Mouse (Mus musculus) urinary bladder, adult 18-20 months (tissue): ENCODE data around the gene Tjp1.

Experiments
- DNase-seq, 2 experiments: peaks; one replicate each; pipeline ENCODE4 v3.0.0; 2022; ENCODE audit warnings: low spot score in 2 of 2, mixed read lengths in 2 of 2

Gene Tjp1

GRCm38 (mm10) chr7:65431018-65431695, 96.4 kb downstream of the Tjp1 start:
- no peak for DNase-seq

DNA sequence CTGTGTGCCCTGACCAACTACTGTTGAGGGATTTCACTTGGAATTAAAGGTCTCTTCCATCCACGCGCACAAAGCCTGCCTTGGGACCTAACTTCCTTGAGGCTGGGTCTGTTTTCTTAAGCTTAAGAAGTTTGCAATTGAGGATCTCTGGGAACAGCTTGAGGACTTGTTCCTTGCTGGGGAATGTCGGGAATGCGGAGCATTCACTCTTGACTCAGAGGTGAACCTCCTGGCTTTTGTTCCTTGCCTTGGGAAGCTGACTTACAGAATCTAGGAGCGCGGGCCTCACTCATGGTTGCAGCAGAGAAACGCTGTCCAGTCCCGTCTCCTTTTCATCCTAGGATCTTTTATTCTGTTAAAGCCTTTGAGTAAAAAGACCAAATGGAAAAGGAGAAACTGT, 97.2 kb downstream of the Tjp1 start:
- no peak for DNase-seq

- peak in 1 of 2 experiments; percentile 34 for DNase-seq
Measured at GRCm38 (mm10) chr7:65424519-65424918, 103.1 kb downstream of the Tjp1 start.

DNA sequence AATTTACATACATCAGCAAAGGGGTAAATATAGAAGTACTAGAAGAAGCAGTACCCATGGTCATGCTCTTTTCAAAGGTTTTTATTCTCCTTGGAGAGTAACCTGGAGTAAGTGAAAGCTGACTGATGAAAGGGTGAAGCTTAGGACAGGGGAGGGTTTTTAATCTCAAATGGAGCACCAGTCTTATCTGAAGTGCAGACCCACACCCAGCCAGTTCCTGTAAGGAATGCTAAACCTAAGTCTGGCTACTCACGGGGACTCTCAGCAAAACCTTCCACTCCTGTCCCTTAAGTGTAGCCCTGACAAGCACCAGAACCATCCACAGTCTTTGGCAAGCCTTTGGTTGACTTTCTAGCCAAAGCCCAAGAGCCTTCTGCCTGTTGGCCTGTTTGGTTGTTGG, 105.1 kb downstream of the Tjp1 start:
- DNase-seq: no peak

GRCm38 (mm10) chr7:65421451-65421850, 106.1 kb downstream of the Tjp1 start:
- no peak for DNase-seq

DNA sequence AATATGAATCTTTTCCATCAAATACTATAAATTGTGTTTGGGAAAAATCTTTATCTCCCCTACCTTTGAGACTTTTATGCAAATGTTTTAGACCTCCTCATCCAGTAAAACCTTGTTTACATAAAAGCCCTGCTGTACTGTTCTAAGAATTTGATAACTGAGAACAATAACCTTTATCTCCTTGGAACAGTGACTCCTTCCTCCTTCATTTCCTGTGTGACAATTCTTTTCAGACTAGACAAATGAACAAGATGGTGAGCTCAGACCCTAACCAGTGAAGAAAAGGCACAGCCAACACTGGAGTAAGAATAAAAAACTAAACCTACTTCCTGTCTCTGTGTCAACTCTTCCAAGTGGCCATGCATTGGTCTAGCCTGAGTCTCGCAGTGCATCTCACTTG, 107.7 kb downstream of the Tjp1 start:
- DNase-seq: no peak

DNA sequence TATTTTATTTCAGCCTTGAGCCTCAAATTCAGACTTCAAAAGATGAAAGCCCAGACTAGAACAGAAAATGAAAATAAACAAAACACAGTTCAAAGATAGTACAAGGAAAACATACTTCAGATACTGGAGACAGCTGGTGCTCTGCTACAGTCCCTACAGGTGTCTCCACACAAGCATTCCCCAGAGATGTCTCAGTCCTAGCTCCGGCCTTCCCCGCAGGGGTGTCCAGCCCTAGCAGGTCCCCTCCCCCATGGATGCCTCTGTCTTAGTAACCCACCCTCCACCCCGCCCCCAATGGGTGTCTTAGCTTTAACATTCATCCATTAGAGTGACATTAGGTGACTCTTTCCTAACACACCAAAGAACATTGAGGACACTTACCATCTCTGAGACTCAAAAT, 108.6 kb downstream of the Tjp1 start:
- DNase-seq: no peak

DNA sequence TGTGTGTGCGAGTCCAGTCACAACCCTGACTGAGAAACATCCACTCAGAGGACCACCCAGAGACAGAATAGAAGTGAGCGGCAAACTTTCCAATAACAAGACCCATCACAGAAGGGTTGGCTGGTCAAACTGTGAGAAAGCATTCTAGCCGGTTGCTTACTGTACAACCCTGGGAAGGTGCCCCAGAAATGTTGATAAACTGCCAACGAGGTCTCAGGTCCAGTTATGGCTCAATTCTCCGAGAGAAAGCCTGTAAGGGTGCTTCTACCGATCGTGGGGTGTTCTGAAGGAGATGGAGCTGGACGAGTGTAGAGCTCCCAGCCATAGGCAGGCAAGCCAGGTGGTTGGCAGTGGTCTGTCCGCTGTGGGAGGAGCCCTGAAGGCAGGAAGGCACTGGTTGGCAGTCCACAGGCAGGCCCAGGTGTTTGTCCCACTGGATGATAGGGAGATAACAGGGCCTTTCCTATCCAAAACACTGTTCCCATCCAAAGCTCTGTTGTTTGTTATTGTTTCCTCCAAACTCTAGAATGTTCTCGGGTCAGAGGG, 109.1 kb downstream of the Tjp1 start:
- no peak for DNase-seq

DNA sequence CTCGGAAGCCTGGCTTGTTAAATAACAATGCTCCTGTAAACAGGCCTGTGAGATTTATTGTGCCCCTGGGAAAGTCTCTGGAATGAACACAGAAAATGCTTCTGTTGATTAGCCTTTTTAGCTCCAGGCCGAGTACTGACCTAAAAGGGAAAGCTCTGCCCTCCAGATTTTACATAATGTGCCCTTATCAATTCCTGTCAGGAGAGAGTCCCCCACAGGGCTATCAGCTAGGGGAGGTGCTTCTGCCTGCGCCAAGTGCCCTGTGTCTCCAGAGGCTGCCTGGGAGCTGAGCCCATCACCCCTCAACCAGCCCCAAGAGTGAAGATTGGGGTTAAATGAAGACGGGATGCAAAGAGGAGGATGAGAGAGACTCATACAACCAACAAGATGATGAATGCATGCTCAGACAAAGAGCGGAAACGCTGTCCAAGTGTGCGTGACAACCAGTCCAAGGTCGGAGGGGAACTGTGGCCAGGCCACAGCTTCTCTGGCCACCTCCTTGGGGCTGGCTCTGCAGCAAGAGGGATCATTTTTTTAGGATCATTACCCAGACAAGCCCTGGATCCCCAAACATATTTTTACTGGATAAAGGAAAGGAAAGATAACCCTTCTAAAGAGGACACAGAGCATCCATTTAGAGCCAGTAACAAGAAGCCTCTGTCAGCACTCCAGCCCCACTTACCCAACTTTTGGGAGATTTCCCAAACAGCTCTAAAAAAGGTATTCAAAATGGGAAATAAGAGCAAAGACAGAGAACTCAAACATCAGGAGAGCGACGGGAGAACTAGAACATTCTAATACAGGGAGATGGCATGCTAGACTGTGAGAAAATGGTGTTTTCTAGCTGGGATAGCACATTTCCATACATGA, 110.1 kb downstream of the Tjp1 start:
- DNase-seq: no peak

DNA sequence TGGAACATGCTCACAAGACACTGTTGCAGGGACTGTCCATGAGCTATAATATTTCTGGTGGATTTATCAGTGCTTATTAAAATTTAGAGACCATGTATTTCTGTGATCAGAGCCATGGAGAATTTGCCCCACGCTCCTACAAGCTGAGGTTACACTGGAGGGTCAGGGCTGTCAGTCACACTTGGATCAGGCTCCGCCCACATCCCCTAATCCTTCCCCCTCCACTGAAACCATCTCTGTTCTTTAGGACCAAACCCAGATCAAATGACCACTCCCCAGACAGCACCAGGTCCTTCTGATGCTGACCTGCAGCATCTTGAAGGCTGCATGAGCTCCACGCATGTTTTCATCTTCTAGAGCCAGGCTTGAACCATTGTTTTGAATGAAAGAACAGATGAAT, 111.1 kb downstream of the Tjp1 start:
- DNase-seq: no peak

DNA sequence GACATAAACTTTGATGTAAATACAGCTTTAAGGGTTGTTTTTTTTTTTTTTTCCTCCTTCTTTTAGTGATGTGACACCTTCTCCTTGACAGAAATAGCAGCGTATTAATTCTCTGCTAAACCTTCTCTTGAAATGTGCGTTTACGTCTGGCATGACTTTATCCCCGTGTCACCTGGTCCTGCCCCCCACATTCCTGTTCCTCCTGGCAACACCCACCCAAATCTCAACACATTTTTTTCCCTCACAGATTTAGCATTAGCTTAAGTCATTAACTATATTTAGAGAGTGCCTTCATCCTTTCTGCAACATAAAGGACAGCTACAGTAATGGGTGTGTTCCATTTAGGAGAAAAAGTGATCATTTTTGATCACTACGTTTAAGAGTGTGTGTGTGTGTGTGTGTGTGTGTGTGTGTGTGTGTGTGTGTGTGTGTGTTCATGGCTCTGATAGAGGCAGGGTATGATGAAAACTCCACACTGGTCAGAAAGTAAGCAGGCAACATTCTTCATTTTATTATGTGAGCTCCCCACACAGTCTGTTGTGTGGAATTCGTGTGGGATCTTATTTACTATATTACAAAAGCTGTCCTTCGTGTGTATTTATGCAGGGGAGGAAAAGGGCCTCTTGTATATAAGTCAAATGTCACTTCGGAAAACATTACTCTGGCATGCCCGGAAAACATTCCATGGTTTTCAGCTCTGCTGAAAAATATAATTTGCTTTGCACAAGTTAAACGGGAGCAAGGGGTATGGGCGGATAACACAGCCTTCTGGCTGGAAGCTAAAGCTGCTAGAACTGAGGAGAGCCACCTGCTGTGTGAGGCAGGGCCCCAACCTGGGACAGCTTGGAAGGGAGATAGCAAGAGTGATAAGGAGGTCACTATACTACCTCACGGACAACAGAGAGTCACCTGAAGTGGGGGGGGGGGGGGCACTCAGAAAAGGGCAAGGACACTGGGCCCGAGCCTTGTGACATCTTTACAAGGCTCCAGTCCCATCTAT, 113.3 kb downstream of the Tjp1 start:
- DNase-seq: no peak

DNA sequence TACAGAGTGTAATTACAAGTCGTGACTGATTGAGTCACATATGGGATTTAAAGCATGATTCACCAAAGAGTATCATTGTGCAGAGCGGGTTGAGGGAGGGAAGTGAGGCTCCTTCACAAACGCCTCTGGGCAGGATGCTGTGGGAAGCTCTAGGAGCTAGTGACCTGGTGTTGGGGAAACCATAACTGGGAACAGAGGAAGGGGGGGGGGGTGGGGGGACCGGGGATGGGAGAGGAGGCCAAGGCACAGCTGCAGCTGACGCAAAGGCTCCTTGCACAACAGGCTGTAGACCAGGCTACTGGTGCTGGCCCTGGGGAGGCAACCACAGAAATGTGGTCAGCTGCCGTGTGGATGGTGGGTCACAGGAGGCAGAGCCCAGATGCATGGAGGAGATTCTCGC, 116.9 kb downstream of the Tjp1 start:
- no peak for DNase-seq

DNA sequence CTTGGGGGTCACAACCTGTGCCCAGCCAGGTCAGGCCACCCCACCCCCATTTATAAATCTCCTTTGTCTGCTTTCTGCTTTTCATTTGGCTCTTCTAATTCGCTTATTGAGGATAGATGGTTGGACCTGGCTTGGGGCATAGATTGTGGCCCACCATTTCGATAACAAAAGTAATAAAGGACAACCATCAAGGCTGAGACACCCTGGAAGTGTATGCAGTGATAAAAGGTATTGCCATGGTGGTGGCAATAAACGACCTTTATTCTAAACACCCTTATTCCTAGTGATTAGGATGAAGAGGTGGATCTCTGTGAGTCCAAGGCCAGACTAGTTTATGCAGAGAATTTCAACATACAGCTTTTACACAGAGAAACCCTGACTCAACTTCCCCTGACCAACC, 121.2 kb downstream of the Tjp1 start:
- DNase-seq: no peak

GRCm38 (mm10) chr7:65402516-65402915, 125.1 kb downstream of the Tjp1 start:
- no peak for DNase-seq

DNA sequence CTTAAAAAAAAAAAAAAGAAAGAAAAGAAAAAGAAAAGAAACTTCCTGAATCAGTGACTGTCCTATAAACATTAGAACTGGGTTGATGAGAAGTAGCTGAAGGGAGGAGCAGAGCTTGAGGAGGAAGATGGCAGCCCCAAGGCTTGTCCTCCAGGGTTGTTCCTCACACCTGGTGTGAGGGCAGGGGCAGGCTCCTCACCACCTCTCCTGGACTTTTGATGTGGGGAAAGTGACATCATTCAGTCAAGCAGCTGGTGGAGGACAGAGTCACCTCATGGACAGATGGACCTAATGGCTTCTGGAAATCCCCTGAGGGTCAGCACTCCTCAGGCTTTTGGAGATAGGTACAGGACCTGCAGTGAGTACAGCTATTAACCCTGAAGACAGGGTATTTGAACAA, 126.0 kb downstream of the Tjp1 start:
- DNase-seq: no peak

- no peak for DNase-seq
Measured at GRCm38 (mm10) chr7:65395891-65396290, 131.7 kb downstream of the Tjp1 start.

DNA sequence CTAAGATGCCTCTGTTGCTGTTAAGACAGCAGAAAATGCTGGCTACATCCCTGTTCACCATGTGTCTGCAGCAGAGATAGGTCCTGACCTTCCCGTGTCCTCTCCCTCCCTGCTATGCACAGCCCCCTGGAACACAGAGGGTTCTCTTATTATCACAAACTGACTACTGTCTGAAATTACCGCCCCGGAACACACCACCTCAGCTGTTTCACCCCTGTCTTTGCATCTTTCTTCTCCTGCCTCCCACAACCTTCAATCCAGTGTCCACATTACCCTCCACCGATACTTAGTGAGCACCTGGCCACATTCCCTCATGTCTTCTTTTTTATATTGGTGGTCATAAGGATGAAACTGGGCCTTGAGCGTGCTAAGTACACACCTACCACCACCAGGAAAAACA, 132.4 kb downstream of the Tjp1 start:
- no peak for DNase-seq

- DNase-seq: no peak
Measured at GRCm38 (mm10) chr7:65394672-65395071, 132.9 kb downstream of the Tjp1 start.

DNA sequence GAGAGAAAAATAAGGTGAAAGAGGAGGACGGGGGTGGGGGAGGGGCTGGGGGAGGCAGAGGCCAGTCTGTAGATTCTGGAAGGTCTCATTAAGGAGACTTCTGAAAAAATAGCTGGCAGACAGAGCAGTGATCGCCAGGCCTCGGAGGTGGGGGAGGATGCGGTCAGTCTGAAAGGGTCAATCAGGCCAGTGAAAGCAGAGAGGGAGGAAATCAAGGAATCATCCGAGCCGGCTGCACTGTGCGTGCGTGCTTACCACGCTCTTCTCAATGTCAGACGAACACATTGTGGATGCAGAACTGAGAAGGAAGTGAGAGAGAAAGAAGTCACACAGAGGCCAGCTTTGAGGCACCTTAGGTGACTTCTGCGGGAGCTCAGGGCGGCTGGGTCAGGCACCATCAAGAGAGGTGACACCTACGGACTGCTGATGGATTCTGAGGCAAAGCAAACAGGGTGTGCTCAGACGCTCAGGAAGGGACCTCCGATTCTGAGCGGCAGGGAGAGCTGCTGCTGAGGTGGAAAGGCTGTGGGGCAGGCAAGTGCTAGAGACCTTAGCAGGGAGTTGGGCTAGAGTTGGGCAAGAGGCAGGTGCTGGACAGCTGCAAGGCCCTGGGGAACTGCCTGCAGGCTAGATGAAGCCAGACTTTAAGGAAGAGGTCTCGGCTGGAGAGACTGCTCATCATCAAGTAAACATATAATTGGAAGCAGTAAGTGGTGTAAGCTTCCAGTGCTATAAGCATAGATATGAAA, 133.7 kb downstream of the Tjp1 start:
- no peak for DNase-seq

GRCm38 (mm10) chr7:65392986-65393385, 134.6 kb downstream of the Tjp1 start:
- DNase-seq: no peak

DNA sequence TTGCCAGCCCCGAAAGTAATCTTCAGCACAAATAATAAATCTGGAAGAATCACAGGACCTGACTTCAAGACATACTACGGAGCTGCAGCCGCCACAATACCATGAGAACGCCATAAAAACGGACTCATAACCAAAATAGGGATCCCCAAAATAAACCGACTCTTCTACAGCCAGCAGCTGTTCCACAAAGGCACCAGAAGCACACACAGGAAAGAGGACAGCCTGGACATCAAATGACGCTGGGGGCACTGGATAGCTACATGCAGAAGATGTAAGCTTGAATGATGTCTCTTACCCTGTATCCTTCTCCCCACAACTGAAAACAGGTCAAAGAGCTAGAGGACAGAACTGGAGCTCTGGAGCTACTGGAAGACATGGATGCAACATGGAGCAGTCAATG, 138.0 kb downstream of the Tjp1 start:
- no peak for DNase-seq
